Mouse (Mus musculus): ENCODE measurements around the gene Tmem63c. TPM values are rescaled to one million over a fixed set of nuclear protein-coding genes. Genes with fewer than 3 reads are reported as not detected.

Gene Tmem63c
- polyA plus RNA-seq, 1 experiment from 2014 or later = 0.74 TPM

- no peaks in the 10 kb centered on the region for H3K36me3 ChIP-seq (ENCODE audit: control insufficient read depth, insufficient read depth, low read length)
- no peak overlapping the region for H3K4me3 ChIP-seq (ENCODE audit: low read depth, low read length)
- DNase-seq (ENCODE audit: low spot score) (peak; percentile 45), ATAC-seq (ENCODE audit: low read depth) (peak; percentile 60; the same call in 1 of the 2 replicates)
- H3K4me1 ChIP-seq (ENCODE audit: control insufficient read depth, insufficient read depth, low read length) = no peaks in the 10 kb centered on the region
- no peaks in the 10 kb centered on the region for H3K9me3 ChIP-seq (ENCODE audit: control insufficient read depth, low read length)
- no peak overlapping the region for H3K27ac ChIP-seq (replicated peaks; ENCODE audit: low read depth, low read length)
- no peak overlapping the region for H3K9ac ChIP-seq (ENCODE audit: low read depth, low read length)
- H3K4me2 ChIP-seq (ENCODE audit: low read depth, low read length) = no peak overlapping the region
- no peaks in the 10 kb centered on the region; the same call in 1 of the 2 replicates for H3K27me3 ChIP-seq (replicated peaks; ENCODE audit: control insufficient read depth, insufficient read depth, low read length)
- 28% methylated on average over 15 of the region's 16 CpGs for WGBS
These were observed 31.7 kb downstream of the Tmem63c start for GRCm38 (mm10) chr12:87052661-87053321.

GRCm38 (mm10) chr12:87054873-87055272, 33.7 kb downstream of the Tmem63c start:
- ATAC-seq (ENCODE audit: low read depth) (no peak), DNase-seq (ENCODE audit: low spot score) (no peak)
- no peak overlapping the region for H3K4me2 ChIP-seq (ENCODE audit: low read depth, low read length)
- H3K9ac ChIP-seq (ENCODE audit: low read depth, low read length) = no peak overlapping the region
- H3K9me3 ChIP-seq (ENCODE audit: control insufficient read depth, low read length) = no peaks in the 10 kb centered on the region
- no peaks in the 10 kb centered on the region; the same call in 1 of the 2 replicates for H3K27me3 ChIP-seq (replicated peaks; ENCODE audit: control insufficient read depth, insufficient read depth, low read length)
- no peak overlapping the region for H3K27ac ChIP-seq (replicated peaks; ENCODE audit: low read depth, low read length)
- no peak overlapping the region for H3K4me3 ChIP-seq (ENCODE audit: low read depth, low read length)
- H3K4me1 ChIP-seq (ENCODE audit: control insufficient read depth, insufficient read depth, low read length) = no peaks in the 10 kb centered on the region
- WGBS = 65% methylated on average over 7 of the region's 7 CpGs
- H3K36me3 ChIP-seq (ENCODE audit: control insufficient read depth, insufficient read depth, low read length) = no peaks in the 10 kb centered on the region

DNA sequence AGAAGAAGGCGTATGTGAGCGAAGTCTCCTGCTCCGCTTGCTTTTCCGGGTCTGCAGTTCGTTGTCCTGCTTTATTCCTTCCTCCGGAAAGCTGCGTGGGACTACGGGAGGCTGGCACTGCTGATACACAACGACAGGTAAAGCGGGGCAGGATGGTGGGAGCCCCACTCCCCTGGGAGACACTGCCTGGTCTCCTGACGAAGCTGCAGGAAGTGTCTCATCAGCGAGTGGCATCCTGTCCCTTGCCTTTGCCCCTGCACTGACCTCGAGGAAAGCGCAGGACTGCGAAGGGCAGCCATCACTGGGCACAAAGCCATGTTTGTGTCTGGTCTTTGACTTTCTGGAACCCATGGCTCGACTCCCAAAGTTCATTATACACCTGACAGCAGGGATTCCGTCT, 35.9 kb downstream of the Tmem63c start:
- ATAC-seq (ENCODE audit: low read depth) (no peak), DNase-seq (ENCODE audit: low spot score) (no peak)
- no peaks in the 10 kb centered on the region for H3K4me1 ChIP-seq (ENCODE audit: control insufficient read depth, insufficient read depth, low read length)
- H3K36me3 ChIP-seq (ENCODE audit: control insufficient read depth, insufficient read depth, low read length) = no peaks in the 10 kb centered on the region
- no peaks in the 10 kb centered on the region for H3K9me3 ChIP-seq (ENCODE audit: control insufficient read depth, low read length)
- 61% methylated on average over 17 of the region's 17 CpGs for WGBS
- no peaks in the 10 kb centered on the region; the same call in 1 of the 2 replicates for H3K27me3 ChIP-seq (replicated peaks; ENCODE audit: control insufficient read depth, insufficient read depth, low read length)
- no peak overlapping the region for H3K4me2 ChIP-seq (ENCODE audit: low read depth, low read length)
- no peak overlapping the region for H3K9ac ChIP-seq (ENCODE audit: low read depth, low read length)
- no peak overlapping the region for H3K4me3 ChIP-seq (ENCODE audit: low read depth, low read length)
- H3K27ac ChIP-seq (replicated peaks; ENCODE audit: low read depth, low read length) = no peak overlapping the region

DNA sequence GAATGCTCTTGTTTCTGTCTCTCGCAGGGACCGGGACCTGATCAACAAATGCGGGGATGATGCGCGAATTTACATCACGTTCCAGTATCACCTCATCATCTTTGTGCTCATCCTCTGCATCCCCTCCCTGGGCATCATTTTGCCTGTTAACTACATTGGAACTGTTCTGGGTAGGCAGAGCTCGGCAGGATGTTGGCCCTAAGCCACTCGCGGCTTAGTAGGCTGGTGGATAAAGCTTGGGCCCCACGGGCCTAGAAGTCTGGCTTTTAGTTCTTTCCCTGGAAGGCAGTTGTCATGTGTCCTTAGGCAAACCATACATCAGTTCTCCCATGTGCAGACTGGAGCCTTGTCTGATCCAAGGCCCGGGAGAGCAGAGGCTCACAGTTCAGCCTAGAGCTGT, 44.3 kb downstream of the Tmem63c start:
- DNase-seq (ENCODE audit: low spot score) (no peak), ATAC-seq (ENCODE audit: low read depth) (no peak)
- Histone ChIP-seq H3K27ac (replicated peaks; ENCODE audit: low read depth, low read length) (no peak overlapping the region), H3K9ac (ENCODE audit: low read depth, low read length) (no peak overlapping the region), H3K36me3 (ENCODE audit: control insufficient read depth, insufficient read depth, low read length) (no peaks in the 10 kb centered on the region), H3K4me2 (ENCODE audit: low read depth, low read length) (no peak overlapping the region), H3K4me3 (ENCODE audit: low read depth, low read length) (no peak overlapping the region), H3K4me1 (ENCODE audit: control insufficient read depth, insufficient read depth, low read length) (no peaks in the 10 kb centered on the region), H3K9me3 (ENCODE audit: control insufficient read depth, low read length) (no peaks in the 10 kb centered on the region), H3K27me3 (replicated peaks; ENCODE audit: control insufficient read depth, insufficient read depth, low read length) (no peaks in the 10 kb centered on the region)
- WGBS = 86% methylated on average over 11 of the region's 11 CpGs

DNA sequence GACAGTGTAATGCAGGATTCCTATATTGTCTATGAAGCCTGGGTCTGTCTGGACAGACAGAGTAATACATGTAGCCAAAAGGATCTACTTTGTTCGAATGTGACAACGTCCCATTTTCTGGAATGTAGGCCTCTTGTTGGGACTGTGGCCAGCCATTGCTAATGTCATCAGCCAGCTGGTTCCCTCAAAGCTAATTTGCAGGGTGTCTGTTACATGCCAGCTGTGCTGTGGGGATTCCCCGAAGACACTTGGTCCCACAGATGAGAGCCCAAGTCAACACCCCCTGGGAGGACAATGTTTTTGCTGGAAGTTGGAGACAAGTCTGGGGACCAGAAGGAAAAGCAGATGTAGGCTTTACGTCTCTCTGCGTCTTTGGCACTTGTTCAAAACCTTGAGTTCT, 45.3 kb downstream of the Tmem63c start:
- no peaks in the 10 kb centered on the region for H3K4me1 ChIP-seq (ENCODE audit: control insufficient read depth, insufficient read depth, low read length)
- H3K4me2 ChIP-seq (ENCODE audit: low read depth, low read length) = no peak overlapping the region
- peak; percentile 33 for DNase-seq (ENCODE audit: low spot score)
- H3K27me3 ChIP-seq (replicated peaks; ENCODE audit: control insufficient read depth, insufficient read depth, low read length) = no peaks in the 10 kb centered on the region
- no peak overlapping the region for H3K4me3 ChIP-seq (ENCODE audit: low read depth, low read length)
- H3K9me3 ChIP-seq (ENCODE audit: control insufficient read depth, low read length) = no peaks in the 10 kb centered on the region
- peak; percentile 44; the same call in 1 of the 2 replicates for ATAC-seq (ENCODE audit: low read depth)
- no peaks in the 10 kb centered on the region for H3K36me3 ChIP-seq (ENCODE audit: control insufficient read depth, insufficient read depth, low read length)
- 78% methylated on average over 5 of the region's 5 CpGs for WGBS
- no peak overlapping the region for H3K9ac ChIP-seq (ENCODE audit: low read depth, low read length)
- no peak overlapping the region for H3K27ac ChIP-seq (replicated peaks; ENCODE audit: low read depth, low read length)

GRCm38 (mm10) chr12:87070520-87070919, 49.4 kb downstream of the Tmem63c start:
- ATAC-seq (ENCODE audit: low read depth) (no peak), DNase-seq (ENCODE audit: low spot score) (no peak)
- Histone ChIP-seq H3K27ac (replicated peaks; ENCODE audit: low read depth, low read length) (no peak overlapping the region), H3K27me3 (replicated peaks; ENCODE audit: control insufficient read depth, insufficient read depth, low read length) (no peaks in the 10 kb centered on the region), H3K9me3 (ENCODE audit: control insufficient read depth, low read length) (no peaks in the 10 kb centered on the region), H3K9ac (ENCODE audit: low read depth, low read length) (no peak overlapping the region), H3K4me1 (ENCODE audit: control insufficient read depth, insufficient read depth, low read length) (no peaks in the 10 kb centered on the region), H3K4me2 (ENCODE audit: low read depth, low read length) (no peak overlapping the region), H3K4me3 (ENCODE audit: low read depth, low read length) (no peak overlapping the region), H3K36me3 (ENCODE audit: control insufficient read depth, insufficient read depth, low read length) (no peaks in the 10 kb centered on the region)
- 59% methylated on average over 5 of the region's 5 CpGs for WGBS

DNA sequence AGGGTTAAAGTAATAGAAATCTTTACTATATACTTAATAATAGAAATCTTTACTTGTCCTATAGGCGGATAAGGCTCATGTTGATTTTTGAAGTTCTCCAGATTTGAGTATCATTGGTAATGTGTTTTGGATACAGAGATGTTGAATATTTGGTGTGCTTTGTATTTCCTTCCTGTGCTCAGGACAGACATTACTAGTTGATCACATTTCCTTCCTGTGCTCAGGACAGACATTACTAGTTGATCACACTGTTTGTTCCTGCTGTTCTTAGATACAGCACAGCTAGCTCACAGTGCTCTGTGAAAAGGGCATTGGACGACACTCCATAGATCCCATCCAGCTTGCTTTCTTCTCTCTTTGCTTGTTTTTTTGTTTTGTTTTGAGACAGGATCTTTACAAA, 55.5 kb downstream of the Tmem63c start:
- ATAC-seq (ENCODE audit: low read depth) = no peak
- Histone ChIP-seq H3K27me3 (replicated peaks; ENCODE audit: control insufficient read depth, insufficient read depth, low read length) (no peaks in the 10 kb centered on the region), H3K4me3 (ENCODE audit: low read depth, low read length) (no peak overlapping the region), H3K9me3 (ENCODE audit: control insufficient read depth, low read length) (no peaks in the 10 kb centered on the region), H3K36me3 (ENCODE audit: control insufficient read depth, insufficient read depth, low read length) (no peaks in the 10 kb centered on the region), H3K9ac (ENCODE audit: low read depth, low read length) (no peak overlapping the region), H3K27ac (replicated peaks; ENCODE audit: low read depth, low read length) (no peak overlapping the region), H3K4me1 (ENCODE audit: control insufficient read depth, insufficient read depth, low read length) (no peaks in the 10 kb centered on the region), H3K4me2 (ENCODE audit: low read depth, low read length) (no peak overlapping the region)
- WGBS = 87% methylated on average over 2 of the region's 2 CpGs
- DNase-seq (ENCODE audit: low spot score) = no peak

DNA sequence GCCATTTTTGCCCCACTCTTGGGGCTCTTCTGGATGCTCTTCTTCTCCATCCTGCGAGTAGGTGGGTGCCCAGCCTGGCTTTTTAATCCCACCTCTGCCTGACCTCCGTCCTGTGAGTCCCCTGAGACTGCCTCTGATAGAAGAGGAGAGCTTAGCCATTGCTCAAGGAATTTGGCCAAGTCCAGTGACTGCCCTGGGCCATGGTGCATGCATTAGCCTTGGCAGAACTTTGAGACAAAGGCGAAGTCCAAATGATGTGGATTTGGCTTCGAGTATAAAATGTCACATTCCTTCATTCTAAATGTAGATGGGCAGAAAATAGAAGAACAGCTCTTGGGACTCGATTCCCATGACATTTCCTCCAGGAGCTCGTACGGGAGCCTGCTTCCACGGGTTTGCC, 61.7 kb downstream of the Tmem63c start:
- no peak overlapping the region for H3K4me2 ChIP-seq (ENCODE audit: low read depth, low read length)
- no peak overlapping the region for H3K27ac ChIP-seq (replicated peaks; ENCODE audit: low read depth, low read length)
- no peak overlapping the region for H3K4me3 ChIP-seq (ENCODE audit: low read depth, low read length)
- no peaks in the 10 kb centered on the region for H3K9me3 ChIP-seq (ENCODE audit: control insufficient read depth, low read length)
- H3K27me3 ChIP-seq (replicated peaks; ENCODE audit: control insufficient read depth, insufficient read depth, low read length) = no peaks in the 10 kb centered on the region
- H3K4me1 ChIP-seq (ENCODE audit: control insufficient read depth, insufficient read depth, low read length) = no peaks in the 10 kb centered on the region
- no peak for ATAC-seq (ENCODE audit: low read depth)
- H3K36me3 ChIP-seq (ENCODE audit: control insufficient read depth, insufficient read depth, low read length) = no peaks in the 10 kb centered on the region
- no peak for DNase-seq (ENCODE audit: low spot score)
- 78% methylated on average over 8 of the region's 8 CpGs for WGBS
- no peak overlapping the region for H3K9ac ChIP-seq (ENCODE audit: low read depth, low read length)

DNA sequence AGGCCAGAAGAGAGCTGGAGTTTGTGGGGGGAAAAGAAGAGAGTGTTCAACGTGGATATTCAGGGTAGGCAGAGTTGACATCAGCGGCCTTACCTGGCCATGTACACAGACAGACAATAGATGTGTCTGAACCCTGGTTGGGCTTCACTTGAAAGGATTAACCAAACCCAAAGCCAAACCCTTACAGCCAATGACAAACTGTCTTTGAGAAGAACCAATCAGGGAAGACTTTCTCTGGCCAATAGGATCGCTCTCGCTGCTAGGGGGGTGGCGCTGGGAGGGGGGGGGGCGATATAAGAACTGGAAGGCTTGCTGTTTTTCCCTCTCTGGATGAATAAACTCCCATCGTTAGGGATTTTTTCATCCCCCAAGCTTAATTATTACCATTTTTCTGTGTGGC, 66.1 kb downstream of the Tmem63c start:
- H3K9ac ChIP-seq (ENCODE audit: low read depth, low read length) = no peak overlapping the region
- no peak for ATAC-seq (ENCODE audit: low read depth)
- no peak for DNase-seq (ENCODE audit: low spot score)
- H3K9me3 ChIP-seq (ENCODE audit: control insufficient read depth, low read length) = no peaks in the 10 kb centered on the region
- H3K36me3 ChIP-seq (ENCODE audit: control insufficient read depth, insufficient read depth, low read length) = no peaks in the 10 kb centered on the region
- no peaks in the 10 kb centered on the region for H3K27me3 ChIP-seq (replicated peaks; ENCODE audit: control insufficient read depth, insufficient read depth, low read length)
- no peak overlapping the region for H3K4me3 ChIP-seq (ENCODE audit: low read depth, low read length)
- 49% methylated on average over 7 of the region's 7 CpGs for WGBS
- no peak overlapping the region for H3K27ac ChIP-seq (replicated peaks; ENCODE audit: low read depth, low read length)
- H3K4me2 ChIP-seq (ENCODE audit: low read depth, low read length) = no peak overlapping the region
- H3K4me1 ChIP-seq (ENCODE audit: control insufficient read depth, insufficient read depth, low read length) = no peaks in the 10 kb centered on the region
